Mouse (Mus musculus) liver, embryonic 11.5 days (tissue): ENCODE measurements at regions not wholly inside any gene's neighbourhood (a gene's known extent, or its start where the extent isn't known, plus 50 kb on each side); places are given as distances from the start of the nearest gene placed in this dataset.

ENCODE experiments used
- ATAC-seq: fragments of 200-750 bp; cut with Nextera tagmentation; replicated peaks from 2 replicates; pipeline ENCODE4 v1.8.0; 2017; ENCODE audit warnings: moderate number of reproducible peaks, mild to moderate bottlenecking, moderate TSS enrichment, moderate library complexity; ENCODE audit not compliant: low FRiP score
- DNase-seq: peaks from one replicate; pipeline ENCODE4 v3.0.0-alpha.2; 2017; ENCODE audit warnings: low spot score
- H3K27ac ChIP-seq: fragments of 300-500 bp; sonication (generic); 2 replicates; pipeline ENCODE4 v1.5.1; 2014; ENCODE audit warnings: mild to moderate bottlenecking, low read depth, low read length, control low read depth
- H3K27me3 ChIP-seq: fragments of 300-500 bp; sonication (generic); replicated peaks from 2 replicates; pipeline ENCODE4 v1.6.1; 2014; ENCODE audit warnings: low read length, mixed read lengths; ENCODE audit not compliant: control insufficient read depth, insufficient read depth
- H3K36me3 ChIP-seq: fragments of 300-500 bp; sonication (generic); 2 replicates; pipeline ENCODE4 v1.6.1; 2014; ENCODE audit warnings: mild to moderate bottlenecking, low read length, moderate library complexity, mixed read lengths; ENCODE audit not compliant: control insufficient read depth, insufficient read depth
- H3K4me1 ChIP-seq: fragments of 300-500 bp; sonication (generic); replicated peaks from 2 replicates; pipeline ENCODE4 v1.6.1; 2014; ENCODE audit warnings: low read length, mixed read lengths; ENCODE audit not compliant: control insufficient read depth, insufficient read depth
- H3K4me2 ChIP-seq: fragments of 300-500 bp; sonication (generic); 2 replicates; pipeline ENCODE4 v1.6.1; 2014; ENCODE audit warnings: mild to moderate bottlenecking, control low read depth, moderate library complexity
- H3K4me3 ChIP-seq: fragments of 300-500 bp; sonication (generic); 2 replicates; pipeline ENCODE4 v1.5.1; 2014; ENCODE audit warnings: low read depth, low read length, control low read depth
- H3K9ac ChIP-seq: fragments of 300-500 bp; sonication (generic); 2 replicates; pipeline ENCODE4 v1.6.1; 2014; ENCODE audit warnings: low read depth, low read length, control low read depth
- H3K9me3 ChIP-seq: fragments of 300-500 bp; sonication (generic); 2 replicates; pipeline ENCODE4 v1.6.1; 2016; ENCODE audit warnings: low read length, inconsistent platforms, mixed read lengths; ENCODE audit not compliant: control insufficient read depth
- WGBS: fragments of 180-500 bp; shearing (Covaris S2); extraction: QIAGEN DNeasy Blood & Tissue Kit; methylation state at CpG from one replicate; pipeline ENCODE4 v1.1.7; 2014; 5-methylcytosine and 5-hydroxymethylcytosine counted together

DNA sequence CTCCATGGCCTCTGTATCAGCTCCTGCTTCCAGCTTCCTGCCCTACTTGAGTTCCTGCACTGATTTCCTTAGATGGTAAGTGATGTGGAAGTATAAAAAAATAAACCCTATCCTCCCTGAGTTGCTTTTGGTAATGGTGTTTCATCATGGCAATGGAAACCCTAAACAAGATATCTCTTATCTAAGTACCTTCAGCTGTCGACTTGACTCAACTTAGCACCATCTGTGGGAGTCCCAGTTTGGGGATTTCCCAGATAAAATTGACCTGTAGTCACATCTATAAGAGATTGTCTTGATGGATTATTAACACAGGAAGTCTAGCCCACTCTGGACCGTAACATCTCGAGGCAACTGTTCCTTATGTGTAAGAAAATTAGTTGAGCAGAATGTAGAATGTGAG, 570.2 kb upstream of the Gm10306 start:
- no peak overlapping the region for H3K4me3 ChIP-seq
- DNase-seq: no peak
- no peak overlapping the region for H3K9ac ChIP-seq
- 61% methylated on average over 3 of the region's 3 CpGs for WGBS
- H3K36me3 ChIP-seq: no peaks in the 10 kb centered on the region
- no peaks in the 10 kb centered on the region for H3K4me1 ChIP-seq
- no peak overlapping the region for H3K27ac ChIP-seq
- ATAC-seq: no peak
- no peaks in the 10 kb centered on the region for H3K27me3 ChIP-seq
- H3K4me2 ChIP-seq: no peak overlapping the region
- no peaks in the 10 kb centered on the region for H3K9me3 ChIP-seq

DNA sequence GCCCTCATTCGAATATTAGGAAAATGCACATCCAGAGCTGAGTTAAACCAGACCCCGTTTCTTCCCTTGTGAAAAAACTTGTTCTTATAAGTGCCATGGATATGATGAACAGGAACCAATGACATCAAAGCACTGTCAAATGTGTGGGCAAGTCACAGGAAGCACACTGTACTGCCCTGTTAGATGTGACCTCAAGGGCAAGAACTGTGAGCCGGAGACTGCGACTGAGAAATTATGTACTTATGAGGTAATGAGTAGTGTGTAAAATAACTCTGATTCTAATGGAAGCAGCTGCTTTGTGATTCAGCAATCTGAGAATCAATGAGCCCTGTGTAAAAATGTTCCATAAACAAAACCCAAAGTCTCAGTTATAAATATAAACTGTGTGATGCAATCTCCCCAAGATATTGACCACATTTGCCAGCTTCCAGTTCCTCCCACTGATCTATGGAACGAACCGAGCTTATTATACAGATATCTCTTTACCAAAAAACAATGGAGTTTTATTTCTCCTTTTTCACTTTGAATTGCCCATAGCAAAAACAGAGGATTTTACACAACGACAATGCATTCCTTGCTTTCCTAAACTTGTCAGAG, 566.0 kb upstream of the Gm10306 start:
- WGBS: 79% methylated on average over 7 of the region's 7 CpGs
- Histone ChIP-seq H3K4me2 (no peak overlapping the region), H3K4me3 (no peak overlapping the region), H3K36me3 (no peaks in the 10 kb centered on the region), H3K27me3 (no peaks in the 10 kb centered on the region), H3K9ac (no peak overlapping the region), H3K27ac (no peak overlapping the region), H3K4me1 (no peaks in the 10 kb centered on the region), H3K9me3 (no peaks in the 10 kb centered on the region)
- no peak for DNase-seq
- ATAC-seq: no peak

DNA sequence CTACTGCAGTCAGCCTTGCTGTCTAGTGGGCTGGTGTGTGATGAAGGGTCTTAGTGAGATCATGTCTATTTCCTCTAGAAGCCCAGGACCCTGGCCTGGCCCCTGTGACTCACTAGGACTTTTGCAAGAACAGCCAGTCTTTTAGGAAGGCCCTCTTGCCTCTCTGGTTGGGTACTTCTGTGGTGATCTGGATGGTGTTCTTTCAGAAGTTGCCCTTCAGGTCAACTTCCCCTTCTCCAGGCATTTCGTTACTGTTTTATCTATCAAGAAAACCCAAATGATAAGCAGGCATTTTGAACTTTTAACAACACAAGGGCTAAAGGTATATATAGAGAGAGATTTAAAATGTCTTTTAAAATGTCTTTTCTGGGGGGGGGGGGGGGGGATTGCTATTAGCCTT, 550.5 kb upstream of the Gm10306 start:
- no peaks in the 10 kb centered on the region for H3K9me3 ChIP-seq
- no peak overlapping the region for H3K27ac ChIP-seq
- 28% methylated on average over 1 of the region's 1 CpGs for WGBS
- no peaks in the 10 kb centered on the region for H3K4me1 ChIP-seq
- no peak overlapping the region for H3K9ac ChIP-seq
- no peaks in the 10 kb centered on the region for H3K27me3 ChIP-seq
- DNase-seq (no peak), ATAC-seq (no peak)
- H3K4me3 ChIP-seq: no peak overlapping the region
- H3K36me3 ChIP-seq: no peaks in the 10 kb centered on the region
- no peak overlapping the region for H3K4me2 ChIP-seq

DNA sequence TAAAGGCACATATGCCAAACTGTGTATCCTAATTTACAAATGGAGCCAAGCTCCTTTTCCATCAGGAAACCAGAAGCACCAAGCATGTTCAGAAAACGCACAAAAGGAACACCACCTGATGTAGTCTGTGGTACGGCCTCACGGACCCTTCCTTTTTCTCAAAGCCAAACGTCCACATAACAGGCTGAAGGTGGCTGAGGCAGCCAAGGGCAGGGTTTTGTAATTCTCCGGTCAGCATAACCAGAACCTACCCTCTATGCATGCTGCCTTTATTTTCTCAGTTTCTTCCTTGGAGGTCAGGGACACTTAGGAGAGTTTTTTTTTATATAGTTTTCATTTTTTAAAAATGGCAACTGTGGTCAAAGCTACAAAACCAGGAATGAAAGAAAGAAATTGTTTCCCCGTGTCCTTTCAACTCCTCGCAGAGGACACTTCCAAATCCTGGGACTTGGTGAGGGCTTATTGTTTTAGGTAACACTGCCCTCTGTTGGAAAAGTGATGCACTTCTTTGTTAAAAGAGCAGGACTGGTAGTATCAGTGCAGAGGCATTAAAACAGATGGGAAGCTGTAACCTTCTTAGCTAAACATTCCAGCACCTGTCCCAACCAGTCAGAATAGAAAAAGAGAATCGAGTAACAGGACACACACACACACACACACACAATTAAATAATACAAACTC, 549.1 kb upstream of the Gm10306 start:
- 48% methylated on average over 8 of the region's 8 CpGs for WGBS
- Histone ChIP-seq H3K36me3 (no peaks in the 10 kb centered on the region), H3K27me3 (no peaks in the 10 kb centered on the region), H3K27ac (no peak overlapping the region), H3K4me3 (no peak overlapping the region), H3K9ac (no peak overlapping the region), H3K4me2 (no peak overlapping the region), H3K4me1 (no peaks in the 10 kb centered on the region), H3K9me3 (no peaks in the 10 kb centered on the region)
- DNase-seq: no peak
- ATAC-seq: no peak

DNA sequence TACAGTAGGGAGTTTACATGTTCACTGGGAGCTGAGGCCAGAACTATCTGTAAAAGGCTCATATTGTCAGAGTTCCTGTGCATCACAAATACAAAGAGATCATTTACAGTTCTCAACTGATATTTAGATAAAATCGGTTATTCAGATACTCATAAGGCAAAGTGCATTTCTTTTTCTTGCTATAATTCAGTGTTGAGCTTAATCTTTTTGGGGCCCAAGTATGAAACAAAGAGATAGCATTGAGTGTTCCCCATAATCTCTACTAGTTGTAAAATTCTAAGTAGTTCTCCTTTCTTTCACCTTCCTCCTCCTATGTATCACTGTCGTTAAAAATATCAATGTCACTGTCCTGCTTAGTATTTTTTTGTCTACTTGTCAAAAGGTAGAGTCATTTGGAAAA, 540.6 kb upstream of the Gm10306 start:
- H3K27ac ChIP-seq: no peak overlapping the region
- ATAC-seq (no peak), DNase-seq (no peak)
- H3K27me3 ChIP-seq: no peaks in the 10 kb centered on the region
- H3K4me2 ChIP-seq: no peak overlapping the region
- no peaks in the 10 kb centered on the region for H3K4me1 ChIP-seq
- no peak overlapping the region for H3K9ac ChIP-seq
- no peak overlapping the region for H3K4me3 ChIP-seq
- H3K36me3 ChIP-seq: no peaks in the 10 kb centered on the region
- no peaks in the 10 kb centered on the region for H3K9me3 ChIP-seq
- WGBS: 77% methylated on average over 2 of the region's 2 CpGs

DNA sequence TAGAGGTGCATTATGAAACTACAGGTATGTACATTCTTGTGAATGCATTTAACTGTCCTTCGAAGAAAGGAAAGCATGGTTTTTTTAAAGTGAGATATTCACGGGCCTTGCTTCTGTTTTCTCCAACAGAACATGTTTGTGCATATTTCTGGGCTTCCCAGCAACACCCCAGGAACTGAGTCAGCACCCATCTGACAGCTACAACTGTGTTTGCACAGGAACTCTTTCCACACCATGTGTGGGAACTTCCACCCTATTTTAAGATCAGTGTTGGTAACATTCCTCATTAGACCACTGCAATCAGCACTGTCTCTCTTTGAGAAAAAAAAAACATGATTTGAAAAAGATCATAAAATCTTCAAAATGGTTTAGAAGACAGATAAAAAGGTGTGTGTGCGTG, 538.6 kb upstream of the Gm10306 start:
- DNase-seq: no peak
- Histone ChIP-seq H3K4me2 (no peak overlapping the region), H3K36me3 (no peaks in the 10 kb centered on the region), H3K9me3 (no peaks in the 10 kb centered on the region), H3K27ac (no peak overlapping the region), H3K4me1 (no peaks in the 10 kb centered on the region), H3K27me3 (no peaks in the 10 kb centered on the region), H3K9ac (no peak overlapping the region), H3K4me3 (no peak overlapping the region)
- WGBS: 67% methylated on average over 3 of the region's 3 CpGs
- ATAC-seq: no peak

DNA sequence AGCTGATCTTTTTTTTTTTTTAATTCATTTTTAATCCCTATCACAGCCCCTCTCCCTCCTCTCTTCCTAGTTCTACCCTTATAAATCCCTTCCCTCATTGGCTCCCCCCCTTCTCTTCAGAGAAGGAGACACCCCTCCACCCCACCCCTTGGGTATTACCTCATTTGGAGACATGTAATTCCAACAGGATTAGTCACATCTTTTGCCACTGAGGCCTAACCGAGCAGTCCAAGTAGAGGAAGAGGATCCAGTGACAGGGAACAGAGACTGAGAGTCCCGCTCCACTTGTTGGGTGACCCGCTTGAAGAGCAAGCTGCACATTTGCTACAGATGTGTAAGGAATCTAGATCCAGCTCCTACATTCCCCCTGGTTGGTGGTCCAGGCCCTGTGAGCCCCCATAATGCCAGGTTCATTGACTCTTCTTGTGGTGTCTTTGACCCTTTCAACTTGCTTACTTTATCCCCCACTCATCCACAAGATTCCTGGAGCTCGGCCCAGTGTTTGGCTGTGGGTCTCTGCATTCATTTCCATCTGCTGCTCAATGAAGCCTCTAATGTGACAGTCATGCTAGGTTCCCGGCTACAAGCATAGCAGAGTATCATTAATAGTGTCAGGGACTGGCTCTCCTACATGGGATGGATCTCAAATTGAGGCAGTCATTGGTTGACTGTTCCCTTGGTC, 506.6 kb upstream of the Gm10306 start:
- 77% methylated on average over 5 of the region's 5 CpGs for WGBS
- Histone ChIP-seq H3K9me3 (no peaks in the 10 kb centered on the region), H3K36me3 (no peaks in the 10 kb centered on the region), H3K4me1 (no peaks in the 10 kb centered on the region), H3K9ac (no peak overlapping the region), H3K27me3 (no peaks in the 10 kb centered on the region), H3K4me3 (no peak overlapping the region), H3K4me2 (no peak overlapping the region), H3K27ac (no peak overlapping the region)
- ATAC-seq (no peak), DNase-seq (no peak)

DNA sequence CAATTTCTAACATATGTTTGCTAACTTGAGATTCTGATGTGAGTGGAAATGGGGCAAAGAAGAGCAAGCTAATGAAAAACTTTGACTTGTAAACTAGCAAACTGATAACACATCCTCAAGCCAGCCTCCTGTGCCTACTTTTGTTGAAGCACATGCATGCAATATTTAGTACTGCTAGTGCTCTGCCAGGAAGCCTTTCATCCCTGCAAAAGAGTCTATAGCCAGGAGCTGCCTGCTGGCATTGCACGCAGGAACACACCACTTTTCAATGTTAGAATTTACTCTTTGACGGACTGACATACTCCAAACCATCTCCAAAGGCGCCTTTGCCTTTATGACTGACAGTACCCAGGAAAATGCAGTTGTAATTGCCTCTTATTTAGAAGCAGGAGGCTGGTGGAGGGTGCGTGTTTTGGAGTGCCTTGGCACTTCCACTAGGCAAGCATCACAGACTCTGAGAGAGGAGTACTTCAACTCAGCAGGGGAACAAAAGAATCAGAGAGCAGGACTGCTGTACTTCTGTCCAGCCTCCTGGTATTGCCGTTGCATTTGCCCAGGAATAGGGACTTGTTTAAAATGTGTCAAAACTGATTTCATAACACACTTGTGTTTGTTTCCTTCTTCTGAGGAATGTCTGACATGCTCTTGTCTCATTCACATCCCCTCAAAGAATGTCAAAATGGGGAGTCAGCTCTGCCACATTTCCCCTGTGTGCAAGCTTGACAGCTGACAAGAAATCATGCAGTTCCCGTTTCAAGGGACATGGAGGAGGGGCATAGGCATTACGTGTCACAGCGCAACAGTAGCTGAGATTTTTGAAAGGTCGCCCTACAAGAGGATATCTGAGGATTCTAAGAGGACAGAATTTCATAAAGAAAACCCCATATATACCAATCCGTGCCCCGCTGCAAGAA, 503.8 kb upstream of the Gm10306 start:
- H3K27me3 ChIP-seq: no peaks in the 10 kb centered on the region
- no peak for DNase-seq
- no peak overlapping the region for H3K4me2 ChIP-seq
- no peak for ATAC-seq
- no peaks in the 10 kb centered on the region for H3K9me3 ChIP-seq
- no peak overlapping the region for H3K27ac ChIP-seq
- no peaks in the 10 kb centered on the region for H3K36me3 ChIP-seq
- 74% methylated on average over 11 of the region's 11 CpGs for WGBS
- no peak overlapping the region for H3K4me3 ChIP-seq
- H3K9ac ChIP-seq: no peak overlapping the region
- no peaks in the 10 kb centered on the region for H3K4me1 ChIP-seq
